Mouse (Mus musculus) T-cell, adult 2 months (primary cell): ENCODE results near the gene Epb41.

Experiments
- DNase-seq: peaks from one replicate; pipeline ENCODE4 v3.0.0; 2022; ENCODE audit warnings: low spot score

Epb41 gene

GRCm38 (mm10) chr4:132043726-132044125 is 31.4 kb downstream of the Epb41 start:
- DNase-seq: no peak

- peak; percentile 37 for DNase-seq
Measured at GRCm38 (mm10) chr4:132041471-132042332, 33.4 kb downstream of the Epb41 start.

GRCm38 (mm10) chr4:132039975-132040645 is 35.0 kb downstream of the Epb41 start:
- DNase-seq: peak; percentile 91

- peak; percentile 27 for DNase-seq
Measured at GRCm38 (mm10) chr4:132039521-132039920, 35.6 kb downstream of the Epb41 start.

GRCm38 (mm10) chr4:132038809-132039208 is 36.3 kb downstream of the Epb41 start:
- DNase-seq: no peak

- DNase-seq: no peak
Measured at GRCm38 (mm10) chr4:132037991-132038390, 37.1 kb downstream of the Epb41 start.

GRCm38 (mm10) chr4:132037137-132037536 is 38.0 kb downstream of the Epb41 start:
- no peak for DNase-seq

- no peak for DNase-seq
Measured at GRCm38 (mm10) chr4:132034242-132034641, 40.9 kb downstream of the Epb41 start.

GRCm38 (mm10) chr4:132033183-132033582 is 41.9 kb downstream of the Epb41 start:
- DNase-seq: peak; percentile 44

- no peak for DNase-seq
Measured at GRCm38 (mm10) chr4:132029851-132030741, 45.0 kb downstream of the Epb41 start.

- DNase-seq: no peak
Measured at GRCm38 (mm10) chr4:132027806-132028205, 47.3 kb downstream of the Epb41 start.

- DNase-seq: no peak
Measured at GRCm38 (mm10) chr4:132027167-132027566, 48.0 kb downstream of the Epb41 start.

- DNase-seq: no peak
Measured at GRCm38 (mm10) chr4:132025738-132026527, 49.2 kb downstream of the Epb41 start.

- DNase-seq: no peak
Measured at GRCm38 (mm10) chr4:132025264-132025663, 49.9 kb downstream of the Epb41 start.

- DNase-seq: no peak
Measured at GRCm38 (mm10) chr4:132023816-132024215, 51.3 kb downstream of the Epb41 start.

GRCm38 (mm10) chr4:132022639-132023038 is 52.5 kb downstream of the Epb41 start:
- DNase-seq: peak; percentile 33

GRCm38 (mm10) chr4:132021883-132022282 is 53.2 kb downstream of the Epb41 start:
- DNase-seq: no peak

GRCm38 (mm10) chr4:132018547-132018946 is 56.6 kb downstream of the Epb41 start:
- no peak for DNase-seq

- no peak for DNase-seq
Measured at GRCm38 (mm10) chr4:132015374-132015773, 59.7 kb downstream of the Epb41 start.

- DNase-seq: no peak
Measured at GRCm38 (mm10) chr4:132011619-132012018, 63.5 kb downstream of the Epb41 start.

- DNase-seq: no peak
Measured at GRCm38 (mm10) chr4:132010416-132010815, 64.7 kb downstream of the Epb41 start.
